Mouse (Mus musculus) spleen, adult 2 months (tissue): ENCODE results near the gene Pak6. TPM values are rescaled to one million over a fixed set of nuclear protein-coding genes. Genes with fewer than 3 reads are reported as not detected.
A peak's percentile ranks its signal among the peaks of the same experiment; 100 is the strongest.

Experiments
- DNase-seq, 2 experiments: peaks; one replicate each; pipeline versions ENCODE4 v3.0.0 to v3.0.0-alpha.2; 2012 to 2021; ENCODE audit warnings: low spot score in 2 of 2, low read depth in 1 of 2
- H3K27ac ChIP-seq: fragments of 200-500 bp; 2 replicates; pipeline ENCODE4 v1.5.1; 2012; ENCODE audit warnings: low read length, inconsistent platforms; ENCODE audit not compliant: insufficient read depth
- H3K27me3 ChIP-seq: fragments of 200-500 bp; 2 replicates; pipeline ENCODE4 v1.6.1; 2012; ENCODE audit warnings: mild to moderate bottlenecking, moderate library complexity, low read length, inconsistent platforms; ENCODE audit not compliant: control insufficient read depth, insufficient read depth
- H3K36me3 ChIP-seq: fragments of 200-500 bp; 2 replicates; pipeline ENCODE4 v1.6.1; 2012; ENCODE audit warnings: mild to moderate bottlenecking, low read length, inconsistent platforms; ENCODE audit not compliant: control insufficient read depth, insufficient read depth
- H3K4me1 ChIP-seq: fragments of 200-500 bp; 2 replicates; pipeline ENCODE4 v1.6.1; 2011; ENCODE audit warnings: inconsistent platforms; ENCODE audit not compliant: control insufficient read depth, insufficient read depth, insufficient read length
- H3K4me3 ChIP-seq: fragments of 200-500 bp; 2 replicates; pipeline ENCODE4 v1.5.1; 2011; ENCODE audit warnings: mild to moderate bottlenecking, inconsistent platforms; ENCODE audit not compliant: insufficient read depth, insufficient read length; ENCODE audit errors: extremely low read depth
- CTCF ChIP-seq: fragments of 200-500 bp; IDR thresholded peaks from 2 replicates; pipeline ENCODE4 v1.5.1; 2011; ENCODE audit warnings: mild to moderate bottlenecking, inconsistent platforms; ENCODE audit not compliant: insufficient read depth, insufficient read length, insufficient replicate concordance; ENCODE audit errors: extremely low read depth
- POLR2A ChIP-seq: fragments of 200-500 bp; IDR thresholded peaks from 2 replicates; pipeline ENCODE4 v1.6.1; 2011; ENCODE audit warnings: low read depth, low read length, inconsistent platforms
- WGBS: fragments of 180-500 bp; shearing (Covaris S2); methylation state at CpG from one replicate; pipeline ENCODE4 v1.1.7; 2018; 5-methylcytosine and 5-hydroxymethylcytosine counted together
- polyA plus RNA-seq: library from polyadenylated mRNA; depleted of rRNA; stranded (reverse); fragments of >200 nt; gene quantifications from 2 replicates; pipeline ENCODE4 v1.2.3, GENCODE M21; 2012; rRNA removed

The Pak6 gene
- polyA plus RNA-seq, 1 experiment: 0.33 TPM

DNA sequence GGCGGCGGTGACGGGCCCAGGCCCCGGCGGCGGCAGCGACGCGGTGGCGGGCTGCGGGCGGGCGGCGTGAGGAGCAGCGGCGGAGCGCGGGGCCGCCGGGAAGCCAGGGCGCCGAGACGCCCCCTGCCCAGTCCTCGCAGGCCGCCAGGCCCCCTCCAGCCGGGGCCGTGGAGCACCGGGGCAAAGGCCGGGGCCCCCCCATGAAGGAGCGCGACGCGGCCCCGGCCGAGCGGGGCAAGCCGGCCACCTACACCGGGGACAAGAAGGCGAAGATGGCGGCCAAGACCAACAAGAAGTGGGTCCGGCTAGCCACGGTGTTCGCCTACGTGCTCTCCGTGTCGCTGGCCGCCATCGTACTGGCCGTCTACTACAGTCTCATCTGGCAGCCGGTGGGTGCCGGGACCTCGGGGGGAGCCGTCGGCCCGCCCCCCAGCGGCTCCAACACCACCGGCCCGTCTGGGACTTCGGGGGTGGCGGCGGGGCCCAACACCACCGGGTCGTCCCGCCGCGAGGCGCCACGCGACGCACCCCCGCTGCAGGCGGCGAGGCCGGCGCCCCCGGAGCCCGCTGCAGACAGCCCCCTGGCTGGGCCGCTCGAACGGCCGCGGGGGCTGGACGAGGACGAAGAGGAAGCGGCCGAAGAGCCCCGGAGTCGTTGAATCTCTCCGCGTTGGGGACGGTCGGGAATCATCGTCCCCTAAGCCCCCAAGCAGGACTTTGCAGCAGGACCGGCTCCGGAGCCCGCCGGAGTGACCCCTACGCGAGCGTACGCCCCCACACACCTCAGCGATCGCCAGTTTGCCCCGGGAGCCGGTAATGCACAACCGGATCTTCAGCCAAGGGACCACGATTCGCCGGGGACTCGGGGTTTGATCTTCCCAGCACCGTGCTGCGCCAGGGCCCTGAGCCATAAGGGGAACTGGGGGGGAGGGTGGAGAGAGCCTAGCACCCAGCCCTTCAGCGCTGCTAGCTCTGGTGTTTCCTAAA, 83.1 kb downstream of the Pak6 start:
- H3K4me3 ChIP-seq: peak overlapping the region; percentile 95
- WGBS: 2% methylated on average over 81 of the region's 113 CpGs
- peak in 1 of 2 experiments; percentile 36 for DNase-seq
- peak overlapping the region; percentile 33; the same call in 1 of the 2 replicates for H3K27ac ChIP-seq
- H3K36me3 ChIP-seq: no peaks in the 10 kb centered on the region; the same call in 1 of the 2 replicates
- peaks cover 13% of the 10 kb centered on the region for H3K4me1 ChIP-seq
- H3K27me3 ChIP-seq: no peaks in the 10 kb centered on the region
- no peak for TF ChIP-seq POLR2A
- no peak for TF ChIP-seq CTCF

DNA sequence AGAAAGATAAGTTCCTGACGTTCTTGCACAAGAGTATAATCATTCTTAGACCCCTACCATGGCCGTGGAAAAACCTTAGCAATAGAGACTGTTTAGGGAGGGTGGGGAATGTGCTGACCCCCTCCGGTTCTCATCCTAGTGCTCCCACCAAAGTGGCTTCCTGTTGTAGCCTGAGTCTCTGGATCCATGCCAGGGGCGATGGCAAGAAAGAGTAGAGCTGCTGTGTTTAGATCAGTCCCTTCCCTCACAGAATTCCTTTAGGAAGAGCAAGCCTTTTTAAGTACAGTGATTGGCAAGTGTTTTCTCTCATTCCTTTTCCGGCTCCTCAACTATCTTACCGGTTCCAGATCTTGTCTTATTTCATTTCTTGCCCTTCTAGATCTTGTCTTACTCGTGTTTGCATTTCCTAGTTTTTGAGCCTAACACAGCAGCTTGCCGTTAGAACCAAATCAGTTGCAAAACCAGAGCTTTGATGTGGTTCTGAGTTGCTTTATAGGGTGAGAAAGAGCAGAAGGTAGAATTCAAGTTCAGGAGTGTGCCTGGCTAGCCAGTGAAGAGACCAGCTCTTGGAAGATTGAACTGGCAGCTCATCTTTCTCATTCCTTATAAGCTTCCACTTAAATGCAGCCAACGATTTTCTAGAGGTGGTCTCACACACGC, 84.3 kb downstream of the Pak6 start:
- 14% methylated on average over 10 of the region's 10 CpGs for WGBS
- TF ChIP-seq POLR2A (no peak), CTCF (no peak)
- Histone ChIP-seq H3K4me1 (peaks cover 13% of the 10 kb centered on the region), H3K36me3 (no peaks in the 10 kb centered on the region; the same call in 1 of the 2 replicates), H3K27me3 (no peaks in the 10 kb centered on the region), H3K4me3 (peak overlapping the region; percentile 95), H3K27ac (no peak overlapping the region)
- no peak for DNase-seq

Other genes starting within 250 kb of the Pak6 start
- 29.0 and 32.0 TPM in 2 replicates for gene Srp14, start 183.6 kb upstream of the Pak6 start, polyA plus RNA-seq
- 24.8 and 32.4 TPM in 2 replicates for gene Bmf, start 113.6 kb upstream of the Pak6 start, polyA plus RNA-seq
- 5.0 and 5.7 TPM in 2 replicates for gene Bub1b, start 65.1 kb upstream of the Pak6 start, polyA plus RNA-seq
- gene Ankrd63, start 40.7 kb downstream of the Pak6 start, polyA plus RNA-seq: 0.02 and 0.04 TPM in 2 replicates
- 37.0 and 41.7 TPM in 2 replicates for gene Plcb2, start 65.1 kb downstream of the Pak6 start, polyA plus RNA-seq
- gene Inafm2, start 82.5 kb downstream of the Pak6 start, polyA plus RNA-seq: 8.7 and 12.1 TPM in 2 replicates
- gene Ccdc9b, start 99.4 kb downstream of the Pak6 start, polyA plus RNA-seq: 2.6 and 3.1 TPM in 2 replicates
- gene Phgr1, start 109.5 kb downstream of the Pak6 start, polyA plus RNA-seq: 0.28 and 0.36 TPM in 2 replicates
- gene Disp2, start 116.4 kb downstream of the Pak6 start, polyA plus RNA-seq: 0.09 and 0.14 TPM in 2 replicates
- 3.7 and 4.2 TPM in 2 replicates for gene Knstrn, start 150.7 kb downstream of the Pak6 start, polyA plus RNA-seq
- gene Ivd, start 198.7 kb downstream of the Pak6 start, polyA plus RNA-seq: 31.1 and 36.7 TPM in 2 replicates
- 22.2 and 26.0 TPM in 2 replicates for gene Bahd1, start 237.1 kb downstream of the Pak6 start, polyA plus RNA-seq